Comparison of ENCODE assay signal across 18 mouse cellular contexts in genomic region chr4:149409759-149410158, GRCm38 (mm10). TPM values are rescaled to one million over a fixed set of nuclear protein-coding genes. Genes with fewer than 3 reads are reported as not detected.
"Had no signal": no experiment of that assay in that cellular context is flagged by ENCODE, and none has a peak within 500 bp of the region (broad histone marks: within the 10 kb centered on the region; RNA-seq: fewer than 3 reads in every experiment).

No protein-coding gene starts in this region.

- DNase-seq: retina, postnatal 1 day; right cerebral cortex, adult 18-20 months; right cerebral cortex, postnatal 14 days; right cerebral cortex, postnatal 25 days; right cerebral cortex, postnatal 4 days; spleen, adult 18-20 months; thymus, adult 18-20 months; thymus, postnatal 14 days; thymus, postnatal 25 days; thymus, postnatal 36 days had no signal

- H3K27me3 ChIP-seq: neural tube, embryonic 12.5 days; neural tube, embryonic 13.5 days; neural tube, embryonic 15.5 days; stomach, embryonic 15.5 days had no signal

- H3K27ac ChIP-seq: neural tube, embryonic 12.5 days; neural tube, embryonic 13.5 days; neural tube, embryonic 15.5 days; stomach, embryonic 15.5 days; stomach, postnatal 0 days had no signal

- H3K36me3 ChIP-seq: neural tube, embryonic 15.5 days had no signal

- H3K4me3 ChIP-seq: neural tube, embryonic 12.5 days; neural tube, embryonic 13.5 days; neural tube, embryonic 15.5 days; stomach, embryonic 15.5 days had no signal

RNA-seq across cellular contexts. Expression of gene Rbp7, which starts 45.0 kb away (rescaled TPM):
- polyA plus RNA-seq: neural tube, embryonic 11.5 days; neural tube, embryonic 12.5 days; neural tube, embryonic 13.5 days; neural tube, embryonic 14.5 days; neural tube, embryonic 15.5 days; spleen, adult 2 months had no signal
